Mouse (Mus musculus): ENCODE results near the gene Cdk11b.
"Not testable (repeated sequence)": the region's sequence is repeated elsewhere in the genome, so short reads cannot be mapped to it uniquely, and the experiment has no call there.

The Cdk11b gene

GRCm38 (mm10) chr4:155668689-155669597 is 44.3 kb downstream of the Cdk11b start, which contains the start of gene Mib2:
Mib2 (minus strand) TSS chr4:155669198.
- DNase-seq = peak; percentile 99

- DNase-seq = no peak
Measured at GRCm38 (mm10) chr4:155669598-155670075, 45.0 kb downstream of the Cdk11b start.

DNA sequence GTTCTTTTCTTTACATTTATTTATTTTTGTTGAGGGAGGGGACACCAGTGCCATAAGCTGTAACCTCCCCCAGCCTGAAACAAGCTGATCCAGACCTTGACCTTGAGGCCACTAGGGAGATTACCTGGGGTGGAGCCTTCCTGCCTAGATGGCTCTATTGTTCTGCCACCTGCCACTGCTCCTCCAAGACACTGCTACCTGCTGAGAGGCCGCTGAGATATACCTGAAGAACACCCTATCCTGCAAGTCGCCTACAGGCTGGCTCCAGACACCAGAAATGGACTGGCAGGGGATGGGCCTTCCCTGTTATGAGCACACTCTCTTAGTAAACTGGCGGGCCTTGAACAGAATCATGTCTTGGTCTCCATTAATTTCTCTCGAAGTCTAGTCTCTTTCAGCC is 45.6 kb downstream of the Cdk11b start:
- DNase-seq = not testable (repeated sequence)

DNA sequence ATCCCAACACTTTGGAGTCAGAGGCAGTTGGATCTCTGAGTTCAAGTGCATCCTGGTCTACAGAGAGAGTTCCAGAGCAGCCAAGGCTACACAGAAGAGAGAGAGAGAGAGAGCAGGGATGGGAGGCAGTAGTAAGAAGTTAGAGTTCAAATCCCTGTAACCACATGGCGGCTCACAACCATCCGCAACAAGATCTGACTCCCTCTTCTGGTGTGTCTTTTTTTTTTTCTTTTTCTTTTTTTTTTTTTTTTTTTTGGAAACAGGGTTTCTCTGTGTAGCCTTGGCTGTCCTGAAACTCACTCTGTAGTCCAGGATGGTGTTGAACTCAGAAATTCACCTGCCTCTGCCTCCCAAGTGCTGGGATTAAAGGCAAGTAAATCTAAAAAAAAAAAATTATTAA is 47.4 kb downstream of the Cdk11b start:
- DNase-seq = no peak

DNA sequence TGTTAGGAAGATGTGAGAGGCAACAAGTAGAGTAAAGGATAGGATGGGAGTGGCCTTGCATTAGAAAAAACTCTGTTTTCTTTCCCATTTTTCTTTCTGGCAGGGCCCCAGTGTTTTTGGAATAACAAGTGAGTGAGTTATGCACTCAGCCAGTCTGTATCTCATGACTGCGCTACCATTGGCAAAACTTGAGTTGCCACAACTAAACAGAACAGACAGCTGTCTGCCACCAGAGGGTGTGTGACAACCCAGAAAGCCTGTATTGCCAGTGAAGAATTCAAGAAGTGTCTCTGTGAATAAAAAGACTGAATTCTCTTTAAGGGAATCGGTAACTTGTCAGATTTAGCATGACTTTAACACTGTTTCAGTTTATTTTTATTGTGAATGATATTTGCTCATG is 51.3 kb downstream of the Cdk11b start:
- DNase-seq = peak; percentile 77

- not testable (repeated sequence) for DNase-seq
Measured at GRCm38 (mm10) chr4:155683670-155684277, 59.1 kb downstream of the Cdk11b start.

- DNase-seq = not testable (repeated sequence)
Measured at GRCm38 (mm10) chr4:155687764-155688163, 63.1 kb downstream of the Cdk11b start.

- peak; percentile 99 for DNase-seq
Measured at GRCm38 (mm10) chr4:155690571-155691375, 66.1 kb downstream of the Cdk11b start.

DNA sequence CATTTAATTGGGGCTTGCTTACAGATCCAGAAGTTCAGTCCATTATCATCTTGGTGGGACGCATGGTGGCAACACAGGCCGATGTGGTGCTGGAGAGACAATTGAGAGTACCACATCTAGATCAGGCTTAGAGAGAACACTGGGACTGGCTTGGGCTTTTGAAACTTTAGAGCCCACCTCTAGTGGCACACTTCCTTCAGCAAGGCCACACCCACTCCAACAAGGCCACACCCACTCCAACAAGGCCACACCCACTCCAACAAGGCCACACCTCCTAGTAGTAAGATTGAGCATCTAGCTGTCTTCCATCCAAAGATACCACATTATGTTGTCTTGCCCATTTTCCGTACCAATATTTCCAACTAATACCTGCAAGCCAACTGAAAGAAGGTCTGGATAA is 67.8 kb downstream of the Cdk11b start:
- DNase-seq = no peak

GRCm38 (mm10) chr4:155694111-155694481 is 69.4 kb downstream of the Cdk11b start, which contains the start of gene Fndc10:
Fndc10 (plus strand) TSS chr4:155694342.
- DNase-seq = peak; percentile 89

DNA sequence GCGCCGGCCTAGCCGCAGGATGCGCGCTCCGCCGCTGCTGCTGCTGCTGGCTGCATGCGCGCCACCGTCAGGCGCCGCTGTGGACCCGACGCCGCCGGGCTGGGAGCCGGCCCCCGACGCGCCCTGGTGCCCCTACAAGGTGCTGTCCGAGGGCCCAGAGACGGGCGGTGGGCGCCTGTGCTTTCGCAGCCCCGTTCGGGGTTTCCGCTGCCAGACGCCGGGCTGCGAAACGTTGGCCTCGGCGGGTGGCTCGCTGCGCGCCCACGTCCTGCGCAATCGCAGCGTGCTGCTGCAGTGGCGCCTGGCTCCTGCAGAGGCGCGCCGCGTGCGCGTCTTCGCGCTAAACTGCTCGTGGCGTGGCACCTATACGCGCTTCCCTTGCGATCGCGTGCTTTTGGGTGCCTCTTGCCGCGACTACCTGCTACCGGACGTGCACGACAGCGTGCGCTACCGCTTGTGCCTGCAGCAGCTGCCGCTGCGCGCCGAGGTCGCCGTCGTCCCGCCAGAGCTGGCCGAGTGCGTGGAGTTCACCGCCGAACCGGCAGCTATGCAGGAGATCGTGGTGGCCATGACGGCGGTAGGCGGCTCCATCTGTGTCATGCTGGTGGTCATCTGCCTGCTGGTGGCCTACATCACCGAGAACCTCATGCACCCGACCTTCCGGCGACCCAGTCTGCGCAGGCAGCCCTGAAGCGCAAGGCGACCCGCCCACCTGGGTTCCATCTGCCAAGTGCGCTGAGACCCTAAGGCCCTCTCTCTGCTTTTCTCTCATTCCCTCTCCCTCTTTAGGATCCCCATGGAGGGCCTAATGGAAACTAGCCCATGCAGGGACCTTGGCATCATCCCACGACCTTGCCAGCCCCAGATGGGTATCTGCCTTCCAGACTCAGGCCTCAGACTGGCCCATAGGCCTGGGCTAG is 70.1 kb downstream of the Cdk11b start:
- peak; percentile 80 for DNase-seq

DNA sequence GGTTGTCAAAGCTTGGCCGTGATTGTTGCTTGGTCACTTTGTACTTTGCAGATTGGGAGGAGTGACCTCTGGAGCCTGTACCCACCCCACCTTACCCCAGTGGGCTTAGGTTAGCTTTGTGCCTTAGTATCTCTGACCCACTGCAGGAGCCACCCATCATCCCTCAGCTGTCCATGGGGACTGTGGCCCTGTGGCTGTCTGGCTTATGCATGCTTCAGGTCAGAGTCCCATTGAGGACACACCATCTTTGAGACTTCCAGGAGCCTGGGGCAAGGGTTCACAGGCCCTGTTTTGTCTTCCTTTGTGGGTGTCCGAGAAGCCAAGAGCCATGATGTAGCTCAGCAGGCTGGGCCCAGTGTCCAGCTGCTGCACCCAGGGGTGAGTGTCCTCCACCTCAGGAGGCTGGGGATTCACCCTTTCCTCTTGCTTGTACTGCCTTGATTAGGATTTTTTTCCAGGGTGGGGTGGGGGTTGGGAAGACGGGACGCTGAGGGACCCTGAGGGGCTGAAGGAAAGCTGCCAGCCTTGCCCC is 70.9 kb downstream of the Cdk11b start:
- DNase-seq = peak; percentile 68

- DNase-seq = peak; percentile 73
Measured at GRCm38 (mm10) chr4:155696261-155697255, 71.9 kb downstream of the Cdk11b start.
